Comparison of ENCODE assay signal across 14 mouse cellular contexts in the genomic region with DNA sequence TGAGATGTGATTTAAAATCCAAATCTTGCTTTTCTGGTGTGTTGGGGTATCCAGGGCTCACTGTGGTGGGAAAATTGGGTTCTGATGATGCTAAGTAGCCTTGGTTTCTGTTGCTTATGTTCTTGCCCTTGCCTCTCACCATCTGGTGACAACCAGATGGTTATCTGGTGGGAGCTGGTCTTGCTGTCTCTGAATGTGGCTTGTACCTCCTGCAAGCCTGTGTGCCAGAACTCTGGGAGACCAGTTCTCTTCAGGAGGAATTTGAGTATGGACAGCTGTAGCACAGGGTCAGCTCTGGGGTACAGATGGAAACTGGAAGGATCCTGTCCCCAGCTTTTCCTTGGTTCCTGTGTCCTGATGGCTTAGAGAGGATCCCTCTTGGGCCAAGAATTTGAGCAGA.
"Had no signal": no experiment of that assay in that cellular context is flagged by ENCODE, and none has a peak within 500 bp of the region (broad histone marks: within the 10 kb centered on the region; RNA-seq: fewer than 3 reads in every experiment).

No protein-coding gene starts in this region.

- DNase-seq: gastrocnemius, postnatal 14 days; gastrocnemius, postnatal 36 days; heart, adult 11 months; heart, adult 2 months; heart, postnatal 14 days; heart, postnatal 36 days; kidney, adult 11 months; kidney, adult 2 months; kidney, adult 9 months; kidney, postnatal 14 days; kidney, postnatal 36 days; layer of hippocampus, adult 9-11 months; layer of hippocampus, postnatal 36 days; left cerebral cortex, postnatal 4 days had no signal
